ENCODE assay signal across 14 mouse cellular contexts in the genomic region with DNA sequence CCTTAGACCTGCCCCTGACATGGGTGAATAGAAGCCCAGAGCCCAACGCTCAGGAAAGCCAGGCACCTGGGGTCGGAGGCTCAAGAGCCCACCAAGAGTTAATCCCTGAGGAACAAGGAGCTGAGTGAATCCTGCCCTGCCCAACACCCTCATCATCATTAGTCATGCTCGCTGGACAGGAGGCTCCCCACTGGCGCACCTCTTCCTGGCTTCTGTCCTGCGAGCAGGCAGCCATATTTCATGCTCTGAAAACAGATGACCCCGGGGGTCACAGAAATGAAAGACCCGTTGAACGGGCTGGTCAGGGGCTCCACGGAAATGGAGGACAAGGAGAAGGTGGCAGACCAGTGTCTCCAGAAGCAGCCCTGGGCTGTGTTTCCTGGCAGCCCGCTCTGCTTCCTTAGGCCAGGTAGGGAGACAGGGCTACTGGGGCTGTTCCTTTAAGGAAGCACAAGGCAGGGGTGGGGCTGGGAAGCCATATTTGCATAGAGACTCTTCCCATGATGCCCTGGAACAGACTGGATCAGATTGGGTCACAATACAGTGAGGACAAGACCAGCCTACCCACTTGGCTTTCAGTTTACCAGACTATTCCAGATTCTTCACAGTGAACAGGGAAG.
DNase-seq lines count a peak whose midpoint lies in the region; ATAC-seq lines count a peak whose summit lies in the region.
"Had no signal": no experiment of that assay in that cellular context is flagged by ENCODE, and none has a peak within 500 bp of the region (broad histone marks: within the 10 kb centered on the region; RNA-seq: fewer than 3 reads in every experiment).

No protein-coding gene starts in this region.

- peak; percentile 10 for DNase-seq in hindbrain, embryonic 10.5 days (ENCODE audit: low spot score)
- no peak for DNase-seq in lung, postnatal 14 days
- DNase-seq in limb, embryonic 10.5 days (ENCODE audit: low spot score) = peak; percentile 56
- peak; percentile 33 for DNase-seq in retina, postnatal 1 day
- DNase-seq in cerebellum, adult 18-20 months = no peak
- DNase-seq: cerebellum, adult 11 months; gastrocnemius, postnatal 25 days; midbrain, embryonic 14.5 days; spleen, adult 18-20 months had no signal

- no peak overlapping the region for H3K9ac ChIP-seq in hindbrain, embryonic 16.5 days (ENCODE audit: low read depth, low read length)
- no peak overlapping the region for H3K9ac ChIP-seq in lung, embryonic 16.5 days (ENCODE audit: low read length)
- H3K9ac ChIP-seq: liver, embryonic 12.5 days had no signal

- no peaks in the 10 kb centered on the region for H3K9me3 ChIP-seq in hindbrain, embryonic 10.5 days
- no peaks in the 10 kb centered on the region for H3K9me3 ChIP-seq in hindbrain, embryonic 16.5 days (ENCODE audit: control insufficient read depth, low read length)
- H3K9me3 ChIP-seq in lung, embryonic 16.5 days (ENCODE audit: control insufficient read depth, low read length) = no peaks in the 10 kb centered on the region
- no peaks in the 10 kb centered on the region for H3K9me3 ChIP-seq in limb, embryonic 10.5 days (replicated peaks)
- H3K9me3 ChIP-seq: liver, embryonic 12.5 days had no signal

- peaks cover 9% of the 10 kb centered on the region for H3K4me1 ChIP-seq in hindbrain, embryonic 10.5 days (replicated peaks)
- no peaks in the 10 kb centered on the region for H3K4me1 ChIP-seq in hindbrain, embryonic 16.5 days (ENCODE audit: control insufficient read depth, insufficient read depth, low read depth, low read length)
- no peaks in the 10 kb centered on the region for H3K4me1 ChIP-seq in lung, embryonic 16.5 days (replicated peaks; ENCODE audit: control insufficient read depth, insufficient read depth, low read length)
- H3K4me1 ChIP-seq in limb, embryonic 10.5 days = peaks cover 32% of the 10 kb centered on the region
- H3K4me1 ChIP-seq: liver, embryonic 12.5 days had no signal

- no peak for ATAC-seq in hindbrain, embryonic 16.5 days
- ATAC-seq in lung, embryonic 16.5 days (ENCODE audit: low read depth) = no peak
- ATAC-seq in CD4-positive, CD25-positive, alpha-beta regulatory T cell, adult 4 months = no peak
- ATAC-seq: liver, embryonic 12.5 days had no signal

- peak overlapping the region; percentile 29 for H3K4me3 ChIP-seq in hindbrain, embryonic 10.5 days
- no peak overlapping the region for H3K4me3 ChIP-seq in hindbrain, embryonic 16.5 days (ENCODE audit: low read length)
- H3K4me3 ChIP-seq in lung, embryonic 16.5 days (ENCODE audit: low read length) = no peak overlapping the region
- peak overlapping the region; percentile 27 for H3K4me3 ChIP-seq in limb, embryonic 10.5 days
- H3K4me3 ChIP-seq: liver, embryonic 12.5 days had no signal

- H3K4me2 ChIP-seq in hindbrain, embryonic 16.5 days (ENCODE audit: low read length) = no peak overlapping the region
- peak overlapping the region; percentile 2; the same call in 1 of the 2 replicates for H3K4me2 ChIP-seq in lung, embryonic 16.5 days (ENCODE audit: low read depth, low read length)
- H3K4me2 ChIP-seq: liver, embryonic 12.5 days had no signal

- H3K36me3 ChIP-seq in hindbrain, embryonic 10.5 days = no peaks in the 10 kb centered on the region
- no peaks in the 10 kb centered on the region for H3K36me3 ChIP-seq in hindbrain, embryonic 16.5 days (ENCODE audit: control insufficient read depth, insufficient read depth, low read length)
- H3K36me3 ChIP-seq in lung, embryonic 16.5 days (ENCODE audit: control insufficient read depth, insufficient read depth, low read length) = no peaks in the 10 kb centered on the region
- H3K36me3 ChIP-seq in limb, embryonic 10.5 days = no peaks in the 10 kb centered on the region
- H3K36me3 ChIP-seq: G1E; liver, embryonic 12.5 days had no signal

- 42% methylated on average over 10 of the region's 10 CpGs for WGBS in hindbrain, embryonic 10.5 days
- WGBS in hindbrain, embryonic 16.5 days = 33% methylated on average over 10 of the region's 10 CpGs
- WGBS in lung, embryonic 16.5 days = 23% methylated on average over 9 of the region's 10 CpGs
- WGBS in limb, embryonic 10.5 days = 17% methylated on average over 10 of the region's 10 CpGs

- no peaks in the 10 kb centered on the region for H3K27me3 ChIP-seq in hindbrain, embryonic 10.5 days (ENCODE audit: insufficient read depth, poor library complexity, severe bottlenecking)
- H3K27me3 ChIP-seq in hindbrain, embryonic 16.5 days (replicated peaks; ENCODE audit: control insufficient read depth, insufficient read depth, low read length) = no peaks in the 10 kb centered on the region
- H3K27me3 ChIP-seq in lung, embryonic 16.5 days (ENCODE audit: control insufficient read depth, insufficient read depth, low read depth, low read length) = no peaks in the 10 kb centered on the region
- H3K27me3 ChIP-seq in limb, embryonic 10.5 days (ENCODE audit: low read depth, poor library complexity, severe bottlenecking) = peaks cover 22% of the 10 kb centered on the region

- H3K27ac ChIP-seq in hindbrain, embryonic 10.5 days = peak overlapping the region; percentile 75
- H3K27ac ChIP-seq in hindbrain, embryonic 16.5 days (ENCODE audit: low read depth, low read length) = no peak overlapping the region
- no peak overlapping the region for H3K27ac ChIP-seq in lung, embryonic 16.5 days (ENCODE audit: low read length)
- peak overlapping the region; percentile 61 for H3K27ac ChIP-seq in limb, embryonic 10.5 days
- H3K27ac ChIP-seq: liver, embryonic 12.5 days had no signal

Comparison
In these comparisons a context has a peak if more than half of its experiments do, and no peak if none do; other contexts are left out.
1. H3K27ac ChIP-seq: peak in hindbrain, embryonic 10.5 days (single experiment) and limb, embryonic 10.5 days (single experiment); none in hindbrain, embryonic 16.5 days (single experiment) and lung, embryonic 16.5 days (single experiment).
2. H3K4me3 ChIP-seq: peak in hindbrain, embryonic 10.5 days (single experiment) and limb, embryonic 10.5 days (single experiment); none in hindbrain, embryonic 16.5 days (single experiment) and lung, embryonic 16.5 days (single experiment).
3. DNase-seq: peak in hindbrain, embryonic 10.5 days (single experiment), limb, embryonic 10.5 days (single experiment) and retina, postnatal 1 day (single experiment); none in lung, postnatal 14 days (single experiment) and cerebellum, adult 18-20 months (0 of 2).